12 mouse cellular contexts compared by ENCODE assay signal in the genomic region with DNA sequence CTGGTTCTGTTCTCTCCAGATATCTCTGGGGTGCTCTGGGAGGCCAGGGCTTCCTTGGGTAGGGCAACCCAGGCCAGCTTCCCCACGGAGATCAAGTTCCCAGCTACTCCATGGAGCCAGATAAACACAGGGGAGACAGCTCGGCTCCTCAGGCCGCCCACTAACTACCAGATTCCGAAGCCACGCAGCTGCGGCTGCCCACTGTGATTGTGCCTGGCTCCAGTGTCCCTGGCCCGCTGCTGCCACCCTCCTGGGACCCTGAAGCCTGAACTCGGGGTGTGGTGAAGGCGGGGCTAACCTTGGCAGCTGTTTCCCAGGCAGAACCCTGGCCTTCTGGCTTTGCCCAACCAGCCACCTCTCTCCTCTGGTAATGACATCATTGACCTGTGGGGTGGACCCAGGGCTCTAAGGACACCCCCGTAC.
DNase-seq lines count a peak whose midpoint lies in the region; ATAC-seq and TF ChIP-seq lines count a peak whose summit lies in the region.
"Had no signal": no experiment of that assay in that cellular context is flagged by ENCODE, and none has a peak within 500 bp of the region (broad histone marks: within the 10 kb centered on the region; RNA-seq: fewer than 3 reads in every experiment).

No protein-coding gene starts in this region.

- no peak for TF ChIP-seq CTCF in kidney, postnatal 0 days (IDR thresholded peaks at IDR 0.05; ENCODE audit: low read depth)

- peak; percentile 27 for TF ChIP-seq POLR2A in myocyte (IDR thresholded peaks at IDR 0.05; ENCODE audit: insufficient read length, low read depth)

- peak; percentile 30; the same call in 1 of the 2 replicates for ATAC-seq in kidney, postnatal 0 days (replicated peaks; ENCODE audit: low FRiP score, low read depth)
- ATAC-seq in embryonic facial prominence, embryonic 13.5 days (ENCODE audit: insufficient number of reproducible peaks, insufficient read depth, low FRiP score, low TSS enrichment, low read depth): peak; percentile 60; the same call in 1 of the 2 replicates
- ATAC-seq: forebrain, embryonic 13.5 days had no signal

- H3K79me2 ChIP-seq in myocyte (ENCODE audit: control insufficient read depth, insufficient read depth): no peaks in the 10 kb centered on the region

- H3K4me1 ChIP-seq in kidney, postnatal 0 days (replicated peaks; ENCODE audit: insufficient read depth, low read length): peaks cover 13% of the 10 kb centered on the region
- H3K4me1 ChIP-seq in embryonic facial prominence, embryonic 13.5 days: peaks cover 49% of the 10 kb centered on the region

- peak; percentile 45 to 89 for DNase-seq in adrenal gland, adult (ENCODE audit: inconsistent age in 2 of 2, low spot score in 1 of 2)
- no peak for DNase-seq in adrenal gland, postnatal 4 days (ENCODE audit: low spot score in 2 of 2)
- DNase-seq in kidney, postnatal 0 days (ENCODE audit: low spot score): no peak
- no peak for DNase-seq in kidney, postnatal 36 days
- no peak for DNase-seq in cerebellum, adult 11-12 months
- no peak for DNase-seq in spleen, adult 18-20 months
- DNase-seq: gastrocnemius, postnatal 36 days; kidney, adult 18-20 months; liver, embryonic 13.5 days had no signal

- H3K9me3 ChIP-seq in kidney, postnatal 0 days (replicated peaks; ENCODE audit: low read length): no peaks in the 10 kb centered on the region
- H3K9me3 ChIP-seq in embryonic facial prominence, embryonic 13.5 days: 0 out of 2 replicates have a peak, but pooled peaks cover 6% of the 10 kb centered on the region
- H3K9me3 ChIP-seq: forebrain, embryonic 13.5 days; liver, embryonic 13.5 days had no signal

- no peak overlapping the region for H3K9ac ChIP-seq in kidney, postnatal 0 days (ENCODE audit: low read depth, low read length)
- no peak overlapping the region for H3K9ac ChIP-seq in embryonic facial prominence, embryonic 13.5 days
- H3K9ac ChIP-seq: forebrain, embryonic 13.5 days; liver, embryonic 13.5 days had no signal

- H3K4me3 ChIP-seq in kidney, postnatal 0 days (replicated peaks; ENCODE audit: low read depth, low read length): no peak overlapping the region
- no peak overlapping the region for H3K4me3 ChIP-seq in embryonic facial prominence, embryonic 13.5 days
- no peak overlapping the region for H3K4me3 ChIP-seq in myocyte
- H3K4me3 ChIP-seq: forebrain, embryonic 13.5 days; liver, embryonic 13.5 days had no signal

- H3K36me3 ChIP-seq in kidney, postnatal 0 days (ENCODE audit: insufficient read depth, low read length): no peaks in the 10 kb centered on the region
- no peaks in the 10 kb centered on the region for H3K36me3 ChIP-seq in embryonic facial prominence, embryonic 13.5 days
- H3K36me3 ChIP-seq in myocyte (ENCODE audit: control insufficient read depth, insufficient read depth): no peaks in the 10 kb centered on the region
- H3K36me3 ChIP-seq: liver, embryonic 13.5 days had no signal

- WGBS in kidney, postnatal 0 days: 33% methylated on average over 10 of the region's 10 CpGs
- WGBS in embryonic facial prominence, embryonic 13.5 days: 29% methylated on average over 10 of the region's 10 CpGs

- no peak overlapping the region for H3K4me2 ChIP-seq in kidney, postnatal 0 days (ENCODE audit: low read length)
- H3K4me2 ChIP-seq in embryonic facial prominence, embryonic 13.5 days: no peak overlapping the region
- peak overlapping the region; percentile 58 for H3K4me2 ChIP-seq in myocyte (ENCODE audit: low read depth)
- H3K4me2 ChIP-seq: forebrain, embryonic 13.5 days; liver, embryonic 13.5 days had no signal

- H3K27me3 ChIP-seq in kidney, postnatal 0 days (ENCODE audit: insufficient read depth, low read length): no peaks in the 10 kb centered on the region
- H3K27me3 ChIP-seq in embryonic facial prominence, embryonic 13.5 days: no peaks in the 10 kb centered on the region
- H3K27me3 ChIP-seq in myocyte (ENCODE audit: control insufficient read depth, insufficient read depth, insufficient read length): no peaks in the 10 kb centered on the region
- H3K27me3 ChIP-seq: forebrain, embryonic 13.5 days; liver, embryonic 13.5 days had no signal

- no peak overlapping the region for H3ac ChIP-seq in myocyte (ENCODE audit: control insufficient read depth, insufficient read length)

- H3K27ac ChIP-seq in kidney, postnatal 0 days: peak overlapping the region; percentile 58; the same call in 1 of the 2 replicates
- peak overlapping the region; percentile 74 for H3K27ac ChIP-seq in embryonic facial prominence, embryonic 13.5 days
- H3K27ac ChIP-seq: forebrain, embryonic 13.5 days; liver, embryonic 13.5 days had no signal

TF ChIP-seq in myocyte, 11 proteins besides CTCF, POLR2A, EP300 and RAD21:
- TF ChIP-seq MYOG (IDR thresholded peaks at IDR 0.05; ENCODE audit: control insufficient read depth in 1 of 3, insufficient read depth in 1 of 3, insufficient read length in 2 of 3, low read depth in 2 of 3) (peak in 2 of 3 experiments; percentile 77 to 86), CEBPB (IDR thresholded peaks at IDR 0.05; ENCODE audit: insufficient read depth, poor library complexity, severe bottlenecking) (no peak), MYOD1 (IDR thresholded peaks at IDR 0.05; ENCODE audit: control insufficient read depth in 1 of 3, insufficient read length in 2 of 3, low read depth in 2 of 3) (peak in 2 of 3 experiments; percentile 77 to 82), REST (IDR thresholded peaks at IDR 0.05; ENCODE audit: insufficient read depth, insufficient read length) (no peak)

Comparison
In these comparisons a context has a peak if more than half of its experiments do, and no peak if none do; other contexts are left out.
1. DNase-seq: peak in adrenal gland, adult (2 of 2); none in adrenal gland, postnatal 4 days (0 of 2), kidney, postnatal 0 days (single experiment), kidney, postnatal 36 days (0 of 2), cerebellum, adult 11-12 months (single experiment) and spleen, adult 18-20 months (0 of 2).